Mouse (Mus musculus) heart, postnatal 4 days (tissue): ENCODE measurements around the gene Prune2. TPM values are rescaled to one million over a fixed set of nuclear protein-coding genes. Genes with fewer than 3 reads are reported as not detected.

Experiments used
- DNase-seq: peaks from one replicate; pipeline ENCODE4 v3.0.0; 2021
- total RNA-seq, 2 experiments: library from RNA; stranded (reverse); gene quantifications; 2 replicates each; pipeline ENCODE4 v1.2.3; 2021

Prune2 gene
- total RNA-seq: 10 to 100 TPM; 13.1 to 16.4 TPM

DNA sequence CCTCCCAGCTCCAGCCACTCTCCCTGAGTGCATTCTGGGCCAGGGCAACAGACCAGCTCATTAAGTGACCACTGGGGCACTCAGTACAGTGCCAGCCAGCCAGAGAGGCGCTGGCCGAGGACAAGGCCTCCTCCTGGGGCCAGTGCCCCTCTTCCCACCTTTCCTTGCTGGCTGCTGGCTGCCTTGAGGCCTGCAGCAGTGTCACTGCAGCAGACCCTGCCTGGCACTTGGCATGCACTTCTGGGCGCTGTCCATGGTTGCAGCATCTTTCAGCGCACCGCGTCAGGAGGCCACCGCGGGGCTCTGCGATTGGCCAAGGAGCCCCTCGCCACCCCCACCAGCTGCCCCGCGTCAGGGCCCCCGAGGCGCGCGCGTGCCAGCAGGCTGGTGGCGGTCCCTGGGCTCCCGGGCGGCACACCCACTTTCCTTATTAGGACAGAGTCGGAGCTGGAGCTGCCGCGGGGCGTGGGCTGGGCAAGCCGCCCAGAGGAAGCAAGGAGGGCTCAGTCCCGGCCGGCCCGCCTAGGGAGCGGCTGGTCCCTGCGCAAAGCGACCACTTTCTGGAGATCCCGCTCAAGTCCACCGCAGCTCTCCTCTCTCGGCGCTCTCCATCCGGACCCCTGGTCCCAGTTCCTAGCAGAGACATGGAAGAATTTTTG lies at the start of gene Prune2:
Gene Prune2 (plus strand): TSS at position 506 of the 659 bp plus-strand sequence.
- DNase-seq: peak; percentile 81

DNA sequence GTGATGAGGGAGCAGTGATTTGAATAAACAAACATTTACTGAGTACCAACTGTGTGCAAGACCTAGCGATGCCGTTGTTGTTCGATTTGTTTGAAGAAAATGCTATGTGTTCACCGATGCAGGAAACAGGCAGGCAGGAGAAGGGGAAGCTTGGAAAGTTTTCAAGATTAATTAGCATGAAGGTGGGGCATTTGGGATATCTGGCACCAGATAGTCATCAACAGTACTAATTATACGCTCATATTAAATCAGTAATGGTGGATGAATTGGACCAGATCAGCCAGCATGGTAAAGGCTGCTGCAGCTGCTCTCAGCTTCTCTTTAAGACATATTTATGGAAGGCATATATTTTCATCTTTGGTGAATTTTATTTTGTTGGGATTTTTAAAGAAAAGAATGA lies 44.4 kb upstream of the Prune2 start:
- DNase-seq: no peak

- no peak for DNase-seq
These were observed 31.4 kb upstream of the Prune2 start for GRCm38 (mm10) chr19:16924516-16924915.

DNA sequence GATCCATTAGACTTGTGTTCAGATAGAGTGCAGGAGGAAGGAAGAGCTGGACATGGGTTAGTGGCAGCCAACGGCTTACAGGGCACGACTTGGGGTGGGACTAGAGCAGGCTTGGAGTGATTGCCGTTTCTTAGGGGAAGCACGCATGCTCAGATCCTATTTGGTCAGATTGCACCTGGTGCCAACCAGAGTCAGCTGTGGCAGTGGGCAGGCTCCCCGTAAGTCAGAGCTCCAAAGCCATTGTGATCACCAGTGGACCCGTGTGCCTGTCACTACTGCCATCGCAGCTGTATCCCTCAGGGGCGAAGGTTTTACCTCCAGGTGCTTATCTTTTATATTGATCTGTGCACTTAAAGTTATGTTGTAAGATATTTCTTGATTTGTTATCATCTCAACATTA lies 21.3 kb upstream of the Prune2 start:
- no peak for DNase-seq

DNA sequence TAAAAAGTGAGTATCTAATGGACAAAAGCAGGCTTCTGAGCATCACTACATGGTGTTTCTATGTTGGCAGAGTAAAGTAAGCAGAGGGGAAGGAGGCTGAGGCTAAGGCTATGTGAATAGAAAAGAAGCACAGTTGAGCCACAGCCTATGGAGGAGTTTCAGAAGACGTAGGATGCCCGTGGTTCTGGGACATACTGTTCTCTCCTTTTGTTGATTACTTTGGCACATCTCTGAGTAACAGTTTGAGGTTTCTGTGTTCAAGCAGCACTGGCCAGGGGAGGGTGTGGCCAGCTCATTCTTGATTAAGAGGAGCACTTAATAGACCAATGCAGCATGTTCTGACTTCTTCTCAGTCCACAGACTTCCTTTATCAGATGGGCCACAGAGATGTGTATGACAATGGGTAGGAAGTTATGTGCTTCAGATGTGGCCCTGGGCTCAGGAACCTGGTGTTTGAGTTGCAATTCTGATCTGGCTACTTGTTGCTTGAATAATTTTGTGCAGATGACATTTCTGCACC lies 7.1 kb upstream of the Prune2 start:
- DNase-seq: no peak

GRCm38 (mm10) chr19:16949341-16949740 lies 6.6 kb upstream of the Prune2 start:
- no peak for DNase-seq

GRCm38 (mm10) chr19:16950051-16950450 lies 5.9 kb upstream of the Prune2 start:
- DNase-seq: no peak

GRCm38 (mm10) chr19:16950664-16951363 lies 5.1 kb upstream of the Prune2 start:
- DNase-seq: no peak

GRCm38 (mm10) chr19:16954736-16955135 lies 1.2 kb upstream of the Prune2 start:
- no peak for DNase-seq

GRCm38 (mm10) chr19:16955231-16955612 lies 696 bp upstream of the Prune2 start:
- no peak for DNase-seq

GRCm38 (mm10) chr19:16956319-16956718 lies 401 bp downstream of the Prune2 start:
- DNase-seq: no peak

- DNase-seq: no peak
These were observed 3.1 kb downstream of the Prune2 start for GRCm38 (mm10) chr19:16959051-16959450.

DNA sequence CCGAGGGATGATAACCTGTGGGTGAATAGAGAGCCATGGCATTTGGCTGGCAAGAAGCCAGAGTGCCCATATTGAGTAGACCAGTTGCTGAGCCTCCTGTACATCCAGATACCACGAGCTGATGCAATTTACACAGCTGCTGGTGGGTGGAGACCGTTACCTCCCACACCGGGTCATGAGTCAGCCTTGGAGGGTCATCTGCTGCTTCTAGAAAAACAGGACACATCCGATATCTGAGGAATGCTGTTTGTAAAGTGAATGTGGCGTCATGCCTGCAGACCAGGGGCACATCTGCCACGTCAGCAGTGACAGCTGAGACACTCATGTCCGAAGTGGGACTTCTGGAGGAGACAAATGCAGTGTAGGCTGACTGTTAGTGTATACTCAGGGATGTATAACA lies 3.6 kb downstream of the Prune2 start:
- DNase-seq: peak; percentile 21

DNA sequence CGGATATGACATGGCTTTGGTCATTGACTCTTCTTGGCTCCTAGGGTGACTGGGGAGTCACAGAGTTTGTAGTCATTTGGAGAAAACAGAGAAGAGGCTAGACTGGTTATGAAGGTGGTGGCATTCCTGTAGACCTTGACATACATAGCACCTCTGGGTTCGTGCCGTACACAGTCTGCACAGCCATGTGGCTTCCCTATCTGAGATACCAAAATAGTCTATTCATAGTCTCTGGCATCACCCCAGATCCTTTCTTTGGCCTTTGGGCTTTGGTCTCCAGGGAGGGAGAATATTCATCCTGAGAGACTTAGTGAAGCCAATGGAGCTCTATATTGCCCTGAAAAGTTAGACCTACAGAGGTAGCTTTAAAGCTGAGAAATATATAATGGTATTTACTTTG lies 5.1 kb downstream of the Prune2 start:
- peak; percentile 6 for DNase-seq

GRCm38 (mm10) chr19:16963178-16963577 lies 7.3 kb downstream of the Prune2 start:
- no peak for DNase-seq

- no peak for DNase-seq
These were observed 12.8 kb downstream of the Prune2 start for GRCm38 (mm10) chr19:16968768-16969167.

DNA sequence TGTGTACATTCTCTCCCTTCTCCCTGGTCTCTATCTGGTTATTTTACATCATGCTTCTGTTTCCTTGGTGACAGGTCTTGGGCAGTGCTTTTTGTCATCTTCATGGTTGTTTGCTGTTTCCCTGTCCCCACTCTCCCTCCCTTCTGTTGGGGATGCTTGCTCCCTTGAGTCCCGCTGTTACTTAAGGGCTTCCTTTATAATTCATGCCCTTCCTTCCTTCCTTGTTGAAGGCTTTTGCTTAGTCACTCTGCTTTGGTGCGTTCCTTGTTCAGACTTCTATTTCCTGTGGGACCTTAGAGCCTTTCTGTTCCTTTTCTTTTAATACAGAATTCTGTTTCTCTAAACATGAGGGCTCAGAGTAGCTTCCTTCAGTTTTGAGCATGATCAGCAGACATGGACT lies 14.7 kb downstream of the Prune2 start:
- no peak for DNase-seq

GRCm38 (mm10) chr19:16978910-16979309 lies 23.0 kb downstream of the Prune2 start:
- DNase-seq: no peak

DNA sequence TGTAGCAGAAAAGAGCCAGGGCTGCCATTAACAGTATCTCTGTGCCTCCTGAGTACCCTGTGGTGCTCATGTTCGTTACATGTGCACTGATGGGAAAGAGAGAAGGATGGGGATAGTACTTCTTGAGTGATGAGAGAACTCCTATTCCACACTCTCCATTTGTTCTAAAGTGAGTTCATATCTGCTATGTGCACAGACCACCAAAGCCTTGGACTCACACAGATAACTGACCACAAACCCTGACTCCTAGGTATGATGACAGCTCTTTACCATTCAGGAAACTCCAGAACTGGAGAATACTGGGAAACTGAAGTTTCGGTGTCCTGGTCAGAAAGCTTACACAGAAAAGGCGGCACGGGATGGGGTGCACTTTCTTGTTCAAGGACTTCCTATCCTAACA lies 25.8 kb downstream of the Prune2 start:
- DNase-seq: no peak

DNA sequence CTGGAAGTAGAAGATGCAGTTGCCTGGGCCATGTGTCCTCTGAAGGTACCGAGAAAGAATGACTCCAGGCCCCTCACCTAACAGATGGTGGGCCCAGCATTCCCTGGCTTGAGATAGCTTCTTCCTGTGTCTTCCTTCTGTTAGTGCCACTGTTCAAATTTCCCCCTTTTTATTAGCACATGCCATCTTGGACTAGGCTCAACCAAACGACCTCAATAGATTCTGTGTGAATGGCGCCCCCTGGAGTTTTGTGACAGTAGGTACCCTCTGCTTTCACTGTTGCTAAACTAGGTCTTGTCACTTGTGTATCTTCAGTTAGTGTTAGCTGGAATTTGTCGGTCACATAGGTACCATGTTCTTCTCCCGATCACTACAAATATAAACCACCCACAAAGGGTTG lies 29.0 kb downstream of the Prune2 start:
- DNase-seq: peak; percentile 65

DNA sequence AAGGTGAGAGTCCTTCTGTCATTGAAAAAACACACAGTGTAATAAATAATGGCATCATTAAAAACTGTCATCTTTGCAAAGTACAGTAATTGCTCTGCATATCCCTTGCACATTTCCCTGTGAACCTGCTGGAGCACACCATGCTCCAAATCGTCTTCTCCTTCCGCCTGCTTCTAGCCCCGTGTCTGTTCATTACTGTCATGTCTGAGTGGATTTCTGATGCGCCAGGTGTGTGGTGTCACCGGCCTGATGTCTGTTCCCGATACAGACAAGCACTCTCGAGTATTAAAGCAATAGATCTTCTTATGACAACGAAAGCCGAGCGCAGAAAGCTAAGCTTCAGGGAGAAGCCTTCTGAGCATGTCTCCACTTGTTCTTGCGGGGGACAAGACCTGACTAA lies 32.1 kb downstream of the Prune2 start:
- DNase-seq: no peak

GRCm38 (mm10) chr19:16992151-16992550 lies 36.2 kb downstream of the Prune2 start:
- DNase-seq: no peak

DNA sequence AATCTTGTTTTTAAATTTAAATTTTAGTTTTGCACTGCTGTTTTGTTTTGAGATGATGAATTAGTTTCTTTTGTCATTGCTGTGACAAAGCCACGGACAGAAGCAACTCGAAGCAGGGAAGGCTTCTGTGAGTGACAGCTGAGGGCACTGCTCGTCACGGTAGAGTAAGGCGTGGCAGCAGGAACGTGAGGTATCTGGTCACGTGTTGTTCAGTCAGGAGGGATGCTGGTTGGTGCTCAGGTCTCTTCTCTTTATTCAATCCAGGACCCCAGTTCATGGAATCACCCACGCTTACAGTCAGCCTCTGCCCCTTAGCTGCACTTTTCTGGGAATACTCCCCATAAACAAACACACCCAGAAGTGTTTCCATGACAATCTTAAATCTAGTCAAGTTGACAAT lies 38.3 kb downstream of the Prune2 start:
- DNase-seq: no peak

DNA sequence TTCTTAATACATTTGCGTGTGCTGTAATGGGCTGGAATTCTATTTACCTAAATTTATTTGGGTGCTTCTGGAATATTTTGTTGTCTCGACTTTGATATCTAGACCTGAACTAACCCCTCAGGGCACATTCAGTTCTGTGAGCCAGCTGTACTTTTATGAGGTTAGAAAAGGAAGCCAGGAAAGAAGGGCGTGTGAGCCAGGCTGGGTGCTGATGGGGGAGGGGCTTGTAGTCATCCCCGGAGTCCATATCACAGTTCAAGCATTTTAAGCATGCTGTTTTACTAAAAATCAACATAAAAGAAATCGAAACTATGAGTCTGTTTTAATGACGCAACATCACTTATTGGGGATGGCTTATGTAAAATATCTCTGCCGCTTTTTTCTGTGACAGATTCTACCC lies 42.0 kb downstream of the Prune2 start:
- no peak for DNase-seq
